Mouse (Mus musculus): ENCODE data around the gene Hecw2.

GRCm38 (mm10) chr1:53820041-53820632 lies 374.8 kb downstream of the Hecw2 start:
- TF ChIP-seq CTCF (conservative IDR thresholded peaks at IDR 0.05; ENCODE audit: low read length) (no peak), POU5F1 (IDR thresholded peaks at IDR 0.05; ENCODE audit: borderline replicate concordance, low read length) (no peak)
